23 mouse cellular contexts compared by ENCODE assay signal in genomic region chr15:81103500-81103899, GRCm38 (mm10).
DNase-seq lines count a peak whose midpoint lies in the region; ATAC-seq and TF ChIP-seq lines count a peak whose summit lies in the region.
"Had no signal": no experiment of that assay in that cellular context is flagged by ENCODE, and none has a peak within 500 bp of the region (broad histone marks: within the 10 kb centered on the region; RNA-seq: fewer than 3 reads in every experiment).

No protein-coding gene starts in this region.

- H3K36me3 ChIP-seq in liver, postnatal 0 days (replicated peaks; ENCODE audit: insufficient read depth, low read length) = no peaks in the 10 kb centered on the region
- no peaks in the 10 kb centered on the region for H3K36me3 ChIP-seq in liver, embryonic 11.5 days (ENCODE audit: control insufficient read depth, insufficient read depth, low read length)
- no peaks in the 10 kb centered on the region; the same call in 1 of the 2 replicates for H3K36me3 ChIP-seq in macrophage (ENCODE audit: inconsistent target)
- H3K36me3 ChIP-seq: forebrain, embryonic 15.5 days; heart, embryonic 10.5 days; lung, embryonic 15.5 days; midbrain, embryonic 15.5 days had no signal

- peak overlapping the region; percentile 7; the same call in 1 of the 2 replicates for H3K4me2 ChIP-seq in liver, postnatal 0 days (ENCODE audit: low read depth, low read length)
- no peak overlapping the region for H3K4me2 ChIP-seq in liver, embryonic 11.5 days
- H3K4me2 ChIP-seq: midbrain, embryonic 15.5 days had no signal

- no peak for ATAC-seq in liver, postnatal 0 days
- no peak for ATAC-seq in liver, embryonic 11.5 days (replicated peaks; ENCODE audit: low FRiP score)
- ATAC-seq: forebrain, embryonic 15.5 days; hindbrain, embryonic 16.5 days; midbrain, embryonic 15.5 days; Patski had no signal

- H3K4me1 ChIP-seq in liver, postnatal 0 days (ENCODE audit: insufficient read depth) = peaks cover 8% of the 10 kb centered on the region
- peaks cover 19% of the 10 kb centered on the region for H3K4me1 ChIP-seq in liver, embryonic 11.5 days (replicated peaks; ENCODE audit: control insufficient read depth, insufficient read depth, low read length)
- H3K4me1 ChIP-seq in lung, adult 2 months (ENCODE audit: control insufficient read depth, insufficient read depth, low read length) = peaks cover 7% of the 10 kb centered on the region

- H3K79me2 ChIP-seq in macrophage (ENCODE audit: inconsistent target) = peaks cover 97% of the 10 kb centered on the region

- no peak for TF ChIP-seq EP300 in liver, postnatal 0 days (IDR thresholded peaks at IDR 0.05; ENCODE audit: low read depth)

- H3K9me3 ChIP-seq in liver, postnatal 0 days (ENCODE audit: low read length) = no peaks in the 10 kb centered on the region
- H3K9me3 ChIP-seq in liver, embryonic 11.5 days (ENCODE audit: control insufficient read depth, low read length) = no peaks in the 10 kb centered on the region
- H3K9me3 ChIP-seq: forebrain, embryonic 15.5 days; heart, embryonic 10.5 days; lung, embryonic 15.5 days; midbrain, embryonic 15.5 days had no signal

- WGBS in liver, postnatal 0 days (ENCODE audit: insufficient replicate concordance) = 80% methylated on average over 3 of the region's 3 CpGs
- WGBS in liver, embryonic 11.5 days = 83% methylated on average over 3 of the region's 3 CpGs
- WGBS in macrophage (ENCODE audit: missing documents) = 92% methylated on average over 3 of the region's 3 CpGs
- 76% methylated on average over 3 of the region's 3 CpGs for WGBS in lung, adult 2 months

- H3K4me3 ChIP-seq in gastrocnemius, adult 2 months = peak overlapping the region; percentile 58
- no peak overlapping the region for H3K4me3 ChIP-seq in liver, postnatal 0 days (ENCODE audit: low read depth, low read length)
- no peak overlapping the region for H3K4me3 ChIP-seq in liver, embryonic 11.5 days (ENCODE audit: low read depth, low read length)
- H3K4me3 ChIP-seq in macrophage (ENCODE audit: inconsistent target) = peak overlapping the region; percentile 53
- H3K4me3 ChIP-seq in lung, adult 2 months (replicated peaks; ENCODE audit: extremely low read depth, low read depth, low read length) = no peak overlapping the region
- H3K4me3 ChIP-seq: forebrain, embryonic 15.5 days; heart, embryonic 10.5 days; lung, embryonic 15.5 days; midbrain, embryonic 15.5 days had no signal

- H3K27me3 ChIP-seq in liver, postnatal 0 days (ENCODE audit: insufficient read depth, low read length) = no peaks in the 10 kb centered on the region
- no peaks in the 10 kb centered on the region for H3K27me3 ChIP-seq in liver, embryonic 11.5 days (replicated peaks; ENCODE audit: control insufficient read depth, insufficient read depth, low read length)
- H3K27me3 ChIP-seq: forebrain, embryonic 15.5 days; lung, embryonic 15.5 days; midbrain, embryonic 15.5 days; Patski had no signal

- H3K27ac ChIP-seq in gastrocnemius, adult 2 months = peak overlapping the region; percentile 50
- H3K27ac ChIP-seq in liver, postnatal 0 days (ENCODE audit: low read depth) = no peak overlapping the region
- H3K27ac ChIP-seq in liver, embryonic 11.5 days (ENCODE audit: low read depth, low read length) = no peak overlapping the region
- H3K27ac ChIP-seq in macrophage = peak overlapping the region; percentile 70
- H3K27ac ChIP-seq: forebrain, embryonic 15.5 days; heart, embryonic 10.5 days; lung, embryonic 15.5 days had no signal

- DNase-seq in gastrocnemius, adult 2 months = no peak
- DNase-seq in gastrocnemius, adult 8-10 months (ENCODE audit: low spot score in 2 of 2) = no peak
- DNase-seq in liver, postnatal 0 days = no peak
- DNase-seq in liver, embryonic 11.5 days (ENCODE audit: low spot score) = no peak
- DNase-seq in ES-CJ7 (ENCODE audit: low read depth, low spot score) = peak; percentile 10
- no peak for DNase-seq in lung, adult 2 months
- no peak for DNase-seq in cerebellum, adult 8-10 months
- DNase-seq: adrenal gland, postnatal 36 days; cerebellum, adult 9-11 months; embryo, embryonic 11 days; gastrocnemius, postnatal 10 days; heart, postnatal 4 days; kidney, adult 2 months; layer of hippocampus, postnatal 36 days; left cerebral cortex, postnatal 4 days; right cerebral cortex, adult 18-20 months had no signal

- intact Hi-C loops in gastrocnemius, adult 2 months (cut with DNase I) = no loop called here

- H3K9ac ChIP-seq in liver, postnatal 0 days (replicated peaks) = no peak overlapping the region; the same call in 1 of the 2 replicates
- H3K9ac ChIP-seq in liver, embryonic 11.5 days (ENCODE audit: low read depth, low read length) = no peak overlapping the region
- H3K9ac ChIP-seq: forebrain, embryonic 15.5 days; lung, embryonic 15.5 days; midbrain, embryonic 15.5 days had no signal

- TF ChIP-seq CTCF in gastrocnemius, adult 2 months (IDR thresholded peaks at IDR 0.05) = no peak
- TF ChIP-seq CTCF in liver, postnatal 0 days (IDR thresholded peaks at IDR 0.05; ENCODE audit: low read depth) = no peak
- TF ChIP-seq CTCF in lung, adult 2 months (IDR thresholded peaks at IDR 0.05; ENCODE audit: insufficient read depth, low read length) = no peak

- no peak for TF ChIP-seq POLR2A in lung, adult 2 months (IDR thresholded peaks at IDR 0.05; ENCODE audit: borderline replicate concordance, extremely low read depth, low read depth, low read length)

Comparison
In these comparisons a context has a peak if more than half of its experiments do, and no peak if none do; other contexts are left out.
1. H3K27ac ChIP-seq: peak in gastrocnemius, adult 2 months (single experiment) and macrophage (single experiment); none in liver, postnatal 0 days (single experiment) and liver, embryonic 11.5 days (single experiment).
2. H3K4me3 ChIP-seq: peak in gastrocnemius, adult 2 months (single experiment) and macrophage (single experiment); none in liver, postnatal 0 days (single experiment), liver, embryonic 11.5 days (single experiment) and lung, adult 2 months (single experiment).